Mouse (Mus musculus): ENCODE measurements around the gene Timm17b.
"Not testable (repeated sequence)": the region's sequence is repeated elsewhere in the genome, so short reads cannot be mapped to it uniquely, and the experiment has no call there.

The Timm17b gene

DNA sequence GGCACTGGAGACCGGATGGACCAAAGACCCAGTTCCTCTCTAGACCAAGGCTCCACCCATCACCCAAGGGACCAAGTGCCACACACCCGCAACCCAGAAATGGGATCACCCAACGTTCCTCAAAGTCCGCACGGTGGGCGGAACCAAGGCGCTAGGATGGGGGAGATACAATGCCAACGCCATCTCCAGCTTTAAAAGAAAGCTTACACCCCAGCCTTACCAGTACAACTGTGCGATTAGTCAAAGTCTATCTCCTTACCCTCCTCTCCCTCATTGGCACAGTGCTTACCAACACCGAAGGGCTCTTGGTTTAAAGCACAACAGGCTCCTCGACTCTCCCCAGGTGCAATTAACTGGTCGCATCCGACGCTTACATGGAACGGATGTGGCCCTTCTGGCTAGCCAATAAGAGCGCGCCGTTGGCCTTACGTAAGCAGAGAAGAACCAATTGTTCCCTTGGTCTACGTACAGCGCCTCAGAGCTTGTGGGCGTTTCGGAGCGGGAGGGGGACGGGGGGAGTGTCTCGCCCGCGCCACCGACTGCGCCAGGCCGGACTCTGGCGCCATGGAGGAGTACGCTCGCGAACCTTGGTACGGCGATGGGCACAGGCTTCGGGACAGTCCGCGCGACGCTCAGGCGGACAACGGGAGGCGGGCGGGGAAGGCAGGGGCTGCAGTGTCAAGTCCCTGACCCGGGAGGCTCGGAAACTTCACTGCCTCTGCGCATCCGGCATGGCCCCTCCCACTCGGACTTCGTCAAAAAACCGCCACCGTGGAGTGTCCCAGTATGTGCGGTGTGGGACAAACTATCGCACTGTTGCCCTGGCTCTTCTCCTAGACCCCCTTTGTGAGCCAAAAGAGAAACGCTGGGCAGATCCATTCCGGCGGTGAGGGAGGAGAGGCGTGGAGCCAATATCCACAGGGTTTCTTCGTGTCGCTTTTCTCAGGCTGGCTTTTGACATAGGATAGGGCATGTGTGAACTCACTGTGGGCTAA, at the start of gene Timm17b, which contains the start of gene Pqbp1:
Gene Timm17b (plus strand): TSS at position 478 of the 995 bp plus-strand sequence.
Gene Pqbp1 (minus strand): TSS at position 390 of the 995 bp plus-strand sequence.
- peak; percentile 96 for DNase-seq (ENCODE audit: low spot score)

DNA sequence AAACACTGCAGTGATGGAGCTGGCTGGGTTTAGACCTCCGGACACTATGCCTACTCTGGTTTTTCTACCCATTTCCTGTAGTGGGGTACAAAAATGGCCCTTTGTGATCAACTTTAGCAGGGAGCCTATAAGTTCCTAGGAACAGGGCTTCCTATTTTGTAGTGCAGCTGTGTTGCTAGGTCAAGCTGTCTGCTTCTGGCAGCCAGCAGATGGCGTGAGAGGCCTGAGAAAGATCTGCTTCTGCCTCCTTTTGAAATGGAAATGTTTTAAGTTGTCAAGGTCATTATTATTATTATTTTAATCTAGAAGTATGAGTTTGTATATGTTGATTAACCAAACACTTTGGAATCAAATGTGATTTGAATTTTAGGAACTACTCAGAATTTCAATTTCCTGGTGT, 44.6 kb upstream of the Timm17b start:
- peak; percentile 33 for DNase-seq (ENCODE audit: low spot score)

DNA sequence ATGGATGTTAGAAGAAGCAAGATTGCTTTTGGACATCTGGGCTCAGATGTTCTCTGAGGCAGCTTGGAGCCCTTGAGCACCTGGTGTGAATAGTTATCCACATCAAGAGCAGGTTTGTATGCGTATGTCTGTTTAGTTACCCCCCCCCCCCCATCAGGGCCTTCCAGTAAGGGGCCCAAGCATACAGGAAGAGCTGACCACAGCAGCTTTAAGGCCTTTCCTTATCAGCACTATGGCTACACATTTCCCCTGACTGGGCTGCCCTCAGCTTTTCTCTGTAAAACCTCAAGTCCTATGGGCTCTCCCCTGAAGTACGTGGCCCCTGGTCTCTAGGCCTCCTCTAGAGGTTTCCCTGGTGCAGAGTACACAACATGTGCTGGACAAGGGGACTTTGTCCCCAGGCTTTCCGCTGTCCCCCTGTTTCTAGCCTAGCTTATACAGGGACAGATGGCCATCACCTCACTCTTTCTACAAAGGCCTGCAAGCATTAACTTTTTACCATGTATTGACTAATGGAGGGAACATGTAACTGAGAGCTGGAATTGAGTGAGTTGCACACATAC, 39.9 kb upstream of the Timm17b start:
- DNase-seq (ENCODE audit: low spot score) = no peak

DNA sequence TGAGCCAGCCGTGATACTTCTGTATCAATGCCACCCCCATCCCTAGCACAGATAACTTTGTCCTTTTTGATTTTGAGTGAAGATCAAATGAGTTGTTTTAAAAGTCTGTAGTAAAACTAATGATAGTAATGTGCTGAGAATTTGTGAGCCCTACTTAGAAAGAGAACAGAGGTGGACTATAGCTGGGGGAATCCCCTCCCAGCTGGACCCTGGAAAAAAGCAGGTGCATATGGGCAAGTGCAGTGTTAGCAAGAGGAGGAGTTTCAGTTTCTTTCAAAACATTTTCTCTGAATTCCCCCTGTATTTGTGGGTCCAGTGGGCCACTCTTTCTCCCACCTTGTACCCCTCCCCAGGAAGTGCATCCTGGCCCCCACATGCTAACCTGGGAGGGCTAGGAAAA, 36.0 kb upstream of the Timm17b start:
- DNase-seq (ENCODE audit: low spot score) = no peak

DNA sequence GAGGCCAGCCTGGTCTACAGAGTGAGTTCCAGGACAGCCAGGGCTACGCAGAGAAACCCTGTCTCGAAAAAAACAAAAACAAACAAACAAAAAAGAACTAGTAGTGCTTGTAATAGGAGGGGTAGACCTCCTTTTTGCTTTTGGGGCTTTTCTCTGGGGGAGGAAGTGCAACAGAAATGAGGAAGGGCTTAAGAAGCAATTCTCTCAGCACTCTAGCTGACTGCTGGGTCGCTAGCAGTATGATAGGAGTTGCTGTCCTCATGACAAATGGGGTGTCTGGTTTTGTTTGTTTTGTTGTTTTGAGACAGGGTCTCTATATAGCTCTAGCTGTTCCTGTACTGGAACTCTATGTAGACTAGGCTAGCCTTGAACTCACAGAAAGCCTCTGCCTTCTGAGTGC, 34.6 kb upstream of the Timm17b start:
- no peak for DNase-seq (ENCODE audit: low spot score)

DNA sequence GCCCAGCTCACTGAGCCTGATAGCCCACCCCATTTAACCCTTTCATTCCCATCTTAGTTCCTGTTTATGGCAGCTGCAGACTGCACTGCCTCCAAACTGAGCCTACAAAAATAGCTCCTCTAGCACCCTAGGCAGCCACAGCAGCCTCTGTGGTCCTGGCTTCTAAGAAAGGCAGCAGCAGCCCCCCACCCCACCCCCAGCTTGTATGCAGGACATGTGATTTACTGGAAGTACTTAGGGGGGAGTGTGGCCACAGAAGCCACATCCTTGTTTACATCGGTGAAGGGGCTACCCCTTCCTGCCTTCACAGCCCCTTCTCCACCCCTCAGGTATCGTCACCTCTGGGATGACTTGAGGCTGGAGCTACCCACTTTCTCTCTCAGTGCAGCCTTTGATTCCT, 33.8 kb upstream of the Timm17b start:
- no peak for DNase-seq (ENCODE audit: low spot score)

DNA sequence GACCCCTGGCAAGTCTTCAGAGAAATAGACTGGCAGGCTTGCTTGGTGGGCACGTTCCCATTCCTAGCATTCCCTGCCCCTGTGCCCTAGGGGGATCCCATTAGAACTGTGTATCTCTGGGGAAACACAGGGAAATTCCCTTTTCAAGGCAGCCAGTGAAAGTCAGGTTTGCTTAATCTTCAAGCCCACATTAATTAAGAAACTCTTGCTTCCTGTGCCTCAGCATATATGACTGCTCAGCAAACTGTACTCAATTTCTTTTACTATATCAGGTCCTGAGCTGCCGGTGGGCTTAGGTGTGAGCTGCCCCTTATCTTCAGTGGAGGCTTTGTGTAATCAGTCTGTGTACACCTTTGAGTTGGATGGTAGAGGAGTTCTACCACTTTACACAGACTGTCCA, 33.4 kb upstream of the Timm17b start:
- DNase-seq (ENCODE audit: low spot score) = no peak

DNA sequence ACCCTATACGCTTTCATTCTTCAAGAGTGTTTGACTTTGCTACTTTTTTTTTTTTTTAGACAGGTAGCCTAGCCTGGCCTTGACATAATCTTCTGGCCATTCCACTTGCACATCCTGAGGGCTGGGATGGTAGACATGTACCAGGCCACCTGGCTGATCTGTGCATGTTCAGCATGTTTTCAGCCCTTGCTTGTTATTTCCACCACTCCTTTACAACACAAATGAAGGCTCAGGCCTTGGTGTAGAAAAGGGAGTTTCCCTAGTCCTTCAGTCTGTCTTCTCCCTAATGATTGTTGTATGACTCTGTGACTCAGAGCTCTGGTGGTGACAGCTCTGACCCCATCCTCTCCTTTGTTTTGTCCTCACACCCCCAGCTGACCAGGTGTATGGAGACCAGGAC, 32.0 kb upstream of the Timm17b start:
- no peak for DNase-seq (ENCODE audit: low spot score)

DNA sequence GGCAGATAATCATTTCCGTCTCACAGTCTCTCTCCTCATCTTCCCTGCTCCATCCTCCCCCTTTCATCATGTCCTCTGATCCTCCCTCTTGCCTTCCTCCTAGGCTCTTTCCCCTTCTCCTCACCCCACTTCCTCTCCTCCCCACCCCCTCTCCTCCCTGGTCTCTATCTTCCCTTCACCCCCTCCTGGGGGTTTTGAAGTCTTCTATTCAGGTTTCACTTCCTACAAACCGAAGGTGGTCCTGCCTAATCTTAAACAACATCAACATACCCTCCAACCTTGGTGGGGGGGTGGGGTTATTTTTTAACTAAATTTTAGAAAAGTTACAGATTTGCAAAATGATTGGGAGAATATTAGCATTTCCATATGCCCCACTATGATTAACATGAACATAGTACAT, 30.7 kb upstream of the Timm17b start:
- no peak for DNase-seq (ENCODE audit: low spot score)

DNA sequence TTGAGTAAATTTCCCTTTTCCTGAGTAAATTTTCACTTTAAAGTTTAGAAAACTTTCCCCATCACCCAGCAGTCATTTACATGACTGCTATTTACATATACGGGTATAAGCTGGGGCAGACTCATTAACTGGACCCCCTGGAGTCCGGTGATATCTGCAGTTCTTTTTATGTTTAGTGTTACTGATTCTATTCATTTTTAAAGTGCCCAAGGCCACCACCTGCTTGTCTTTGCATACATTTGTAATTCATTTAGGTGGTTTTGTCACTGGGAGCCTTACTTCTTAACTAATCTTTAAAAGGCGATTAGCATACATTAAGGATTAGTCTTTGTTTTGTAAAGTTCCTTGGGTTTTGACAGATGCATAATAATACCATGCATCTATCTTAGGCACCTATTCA, 29.3 kb upstream of the Timm17b start:
- no peak for DNase-seq (ENCODE audit: low spot score)

DNA sequence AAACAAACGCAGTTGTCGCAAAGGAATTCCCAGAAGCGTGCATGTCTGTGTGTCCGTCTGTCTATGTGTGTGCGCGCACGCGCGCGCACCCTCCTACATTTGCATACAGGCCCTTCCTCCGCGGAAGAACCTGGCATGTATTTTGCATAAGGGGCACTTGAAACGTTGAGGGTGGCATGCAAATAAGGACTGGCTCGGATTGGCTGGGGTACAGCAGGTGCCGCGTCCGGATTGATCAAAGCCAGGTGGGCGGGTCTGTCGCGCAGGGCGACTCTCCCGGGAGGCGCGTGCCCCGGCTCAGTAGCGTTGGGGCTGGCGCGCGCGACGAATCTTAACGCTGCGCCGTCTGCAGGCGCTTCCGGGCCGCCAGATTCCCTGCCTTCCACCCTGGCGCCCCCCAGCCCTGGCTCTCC, 21.1 kb upstream of the Timm17b start, which contains the start of gene Pim2:
Gene Pim2 (plus strand): TSS at position 256 of the 413 bp plus-strand sequence.
- DNase-seq (ENCODE audit: low spot score) = peak; percentile 87

DNA sequence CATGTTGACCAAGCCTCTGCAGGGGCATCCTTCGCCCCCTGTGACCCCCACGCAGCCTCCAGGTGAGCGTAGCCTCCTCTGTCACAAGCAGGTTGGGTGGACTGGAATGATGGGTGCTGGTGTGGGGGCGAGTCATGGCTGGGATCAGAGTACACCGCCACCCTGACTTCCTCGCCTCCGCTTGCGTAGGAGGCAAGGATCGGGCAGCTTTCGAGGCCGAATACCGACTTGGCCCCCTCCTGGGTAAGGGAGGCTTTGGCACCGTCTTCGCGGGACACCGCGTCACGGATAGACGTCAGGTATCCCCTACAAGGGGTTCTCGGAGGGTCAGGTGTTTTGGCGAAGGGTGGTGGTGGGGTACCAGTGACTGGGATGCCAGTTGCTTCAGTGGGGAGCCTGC, 20.7 kb upstream of the Timm17b start:
- DNase-seq (ENCODE audit: low spot score) = no peak

DNA sequence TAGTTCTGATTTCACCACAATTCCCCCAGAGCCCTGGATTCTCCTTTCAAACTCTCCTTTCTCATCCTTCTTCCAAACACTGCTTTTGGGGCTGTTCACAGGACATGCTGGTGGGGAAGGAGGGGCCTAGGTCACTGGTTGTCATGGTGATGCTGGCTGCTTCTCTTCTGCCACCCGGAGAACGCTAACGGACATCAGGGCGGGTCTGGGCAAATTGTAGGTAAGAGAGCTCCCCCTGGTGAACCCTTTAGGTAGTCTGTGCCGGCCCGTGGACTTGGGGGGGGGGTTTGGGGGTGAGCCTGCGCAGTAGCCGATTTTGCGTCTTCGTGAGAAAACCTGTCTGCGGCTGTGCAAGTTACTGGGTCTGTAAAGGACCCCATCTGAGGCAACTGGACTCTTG, 19.3 kb upstream of the Timm17b start:
- peak; percentile 84 for DNase-seq (ENCODE audit: low spot score)

DNA sequence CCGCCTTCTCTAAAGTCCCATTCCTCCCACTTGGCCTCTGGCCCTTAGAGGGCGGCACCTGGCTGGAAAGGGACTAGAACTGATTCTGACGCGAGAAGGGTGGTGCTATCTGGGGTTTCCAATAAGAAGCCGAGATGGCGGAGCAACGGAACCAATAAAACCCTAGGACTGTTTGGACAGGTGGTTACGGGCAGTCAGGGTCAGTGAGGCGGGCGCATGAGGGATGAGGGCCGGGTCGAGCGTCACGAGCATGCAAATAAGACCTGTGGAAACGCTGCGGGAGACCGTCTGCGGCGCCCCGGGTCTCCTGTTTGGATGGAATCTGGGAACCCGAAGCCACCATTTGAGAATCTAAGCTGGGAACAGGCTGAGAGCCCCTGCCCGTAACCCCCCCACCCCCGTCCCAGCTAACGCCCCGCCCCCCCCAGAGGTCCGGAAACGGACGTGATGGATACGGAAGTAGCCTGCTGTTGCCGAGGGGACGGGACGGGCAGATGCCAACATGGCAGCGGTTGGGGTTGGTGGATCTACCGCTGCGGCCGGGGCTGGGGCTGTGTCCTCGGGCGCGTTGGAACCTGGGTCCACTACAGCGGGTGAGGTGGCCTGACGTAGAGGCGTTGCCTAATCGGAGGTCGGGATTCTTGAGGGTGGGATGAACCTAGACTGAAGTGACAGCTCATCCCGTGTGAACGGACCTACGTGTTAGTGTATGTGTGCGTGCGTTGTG, 15.2 kb upstream of the Timm17b start, which contains the start of gene Slc35a2:
Gene Slc35a2 (plus strand): TSS at position 188 of the 727 bp plus-strand sequence.
- peak; percentile 89 for DNase-seq (ENCODE audit: low spot score)

DNA sequence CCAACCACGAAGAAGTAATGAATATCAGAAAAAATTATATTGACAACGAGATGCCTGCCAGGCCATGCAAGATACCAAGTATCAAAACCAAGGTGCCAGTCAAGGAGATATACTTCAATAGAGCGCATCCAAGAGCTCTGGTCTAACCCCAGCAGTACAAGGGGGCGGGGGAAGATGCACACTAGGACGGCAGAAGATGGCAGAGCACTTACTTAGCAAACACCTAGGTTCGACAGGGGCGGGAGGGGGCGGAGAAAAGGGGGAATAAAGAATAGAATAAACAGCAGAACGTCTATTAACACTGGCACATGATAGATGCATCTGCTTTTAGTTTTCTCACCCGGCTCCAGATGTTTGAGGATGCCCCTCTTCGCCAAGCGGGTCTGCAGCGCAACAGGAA, 946 bp upstream of the Timm17b start:
- no peak for DNase-seq (ENCODE audit: low spot score)

DNA sequence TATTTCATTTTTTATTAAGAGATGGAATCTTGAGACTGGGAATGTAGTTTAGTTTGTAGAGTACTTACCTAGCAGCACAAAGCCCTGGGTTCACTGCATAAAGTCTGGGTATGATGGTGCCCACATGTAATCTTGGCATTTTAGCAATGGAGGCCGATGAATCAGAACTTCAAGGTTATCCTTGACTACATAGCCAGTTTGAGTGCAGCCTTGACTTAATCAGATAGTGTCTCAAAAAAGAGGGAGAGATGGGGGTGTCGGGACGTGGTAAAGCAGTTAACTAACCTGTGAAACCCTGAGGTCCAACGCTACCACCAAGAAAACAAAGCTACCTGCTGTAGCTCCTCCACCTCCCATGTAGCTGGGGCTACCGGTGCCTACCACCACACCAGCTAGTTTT, 5.3 kb downstream of the Timm17b start:
- DNase-seq (ENCODE audit: low spot score) = no peak

DNA sequence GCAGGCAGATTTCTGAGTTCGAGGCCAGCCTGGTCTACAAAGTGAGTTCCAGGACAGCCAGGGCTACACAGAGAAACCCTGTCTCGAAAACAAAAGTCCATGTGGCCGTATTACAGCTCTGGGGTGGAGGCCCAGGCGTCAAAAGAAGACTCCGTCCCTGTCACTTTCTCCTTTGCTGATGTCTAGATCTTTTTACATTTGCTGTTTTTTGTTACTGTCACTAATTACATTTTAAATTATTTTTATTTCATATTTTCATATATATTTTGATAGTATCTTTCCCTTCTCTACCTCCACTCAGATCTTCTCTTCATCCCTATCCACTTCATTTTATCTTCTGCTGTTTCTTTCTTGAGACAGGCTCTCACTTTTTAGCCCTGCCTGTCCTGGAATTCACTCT, 8.6 kb downstream of the Timm17b start, which contains the start of gene Gm10491:
Gene Gm10491 (minus strand): TSS at position 101 of the 400 bp plus-strand sequence.
- no peak for DNase-seq (ENCODE audit: low spot score)

DNA sequence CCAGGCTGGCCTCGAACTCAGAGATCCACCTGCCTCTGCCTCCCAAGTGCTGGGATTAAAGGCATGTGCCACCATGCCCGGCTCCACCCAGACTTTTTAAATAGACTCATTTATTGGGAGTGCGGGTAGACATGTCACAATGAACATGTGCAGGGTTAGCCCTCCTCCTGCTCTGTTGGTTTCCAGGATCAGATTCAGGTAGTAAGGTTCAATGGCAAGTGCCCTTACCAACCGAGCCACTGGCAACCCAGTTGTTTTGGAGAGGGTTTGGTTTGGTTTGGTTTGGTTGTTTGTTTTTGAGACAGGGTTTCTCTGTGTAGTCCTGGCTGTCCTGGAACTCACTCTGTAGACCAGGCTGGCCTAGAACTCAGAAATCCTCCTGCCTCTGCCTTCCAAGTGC, 10.1 kb downstream of the Timm17b start, which contains the start of gene Gm10490:
Gene Gm10490 (plus strand): TSS at position 301 of the 400 bp plus-strand sequence.
- not testable (repeated sequence) for DNase-seq (ENCODE audit: low spot score)

DNA sequence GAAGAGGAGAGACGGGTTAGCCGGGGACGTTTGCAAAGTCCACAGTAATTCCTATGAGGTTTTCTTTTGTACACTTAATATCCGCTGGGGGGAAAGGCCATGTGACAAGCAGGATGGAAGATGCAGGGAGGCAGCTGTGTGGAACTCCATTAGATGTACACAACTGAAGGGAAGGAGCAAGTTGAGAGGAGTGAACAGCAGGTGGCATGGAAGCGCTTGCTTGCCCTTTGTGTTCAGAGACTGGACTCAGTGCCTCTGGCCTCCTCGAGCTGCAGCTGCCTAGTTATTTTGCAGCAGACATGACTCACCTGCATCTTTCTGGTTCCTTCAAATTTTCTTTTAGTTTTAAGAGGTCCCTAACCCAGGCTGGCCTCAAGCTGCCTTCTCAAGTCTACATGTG, 11.3 kb downstream of the Timm17b start:
- DNase-seq (ENCODE audit: low spot score) = no peak

DNA sequence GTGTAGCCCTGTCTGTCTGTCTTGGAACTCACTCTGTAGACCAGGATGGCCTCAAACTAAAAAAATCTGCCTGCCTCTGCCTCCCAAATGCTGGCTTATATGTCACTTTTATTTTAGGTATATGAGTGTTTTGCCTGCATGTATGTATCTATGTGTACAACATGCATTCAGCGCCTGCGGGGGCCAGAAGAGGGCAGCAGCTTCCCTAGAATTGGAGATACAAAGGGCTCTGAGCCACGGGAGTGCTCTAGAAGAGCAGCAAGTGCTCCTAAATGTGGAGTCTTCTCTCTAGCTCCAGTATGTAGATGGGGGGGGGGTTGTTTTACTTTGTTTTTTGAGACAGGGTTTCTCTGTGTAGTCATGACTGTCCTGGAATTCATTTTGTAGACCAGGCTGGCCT, 16.5 kb downstream of the Timm17b start:
- not testable (repeated sequence) for DNase-seq (ENCODE audit: low spot score)

DNA sequence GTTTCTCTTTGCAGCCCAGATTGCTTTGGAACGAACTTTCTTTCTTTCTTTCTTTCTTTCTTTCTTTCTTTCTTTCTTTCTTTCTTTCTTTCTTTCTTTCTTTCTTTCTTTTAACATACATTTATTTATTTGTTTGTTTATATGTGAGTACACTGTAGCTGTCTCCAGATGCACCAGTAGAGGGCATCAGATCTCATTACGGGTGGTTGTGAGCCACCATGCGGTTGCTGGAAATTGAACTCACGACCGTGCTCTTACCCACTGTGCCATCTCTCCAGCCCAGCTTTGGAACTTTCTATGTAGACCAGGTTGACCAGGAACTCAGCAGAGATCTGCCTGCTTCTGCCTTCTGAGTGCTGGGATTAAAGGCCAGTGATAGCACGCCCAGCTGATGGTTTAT, 18.8 kb downstream of the Timm17b start:
- not testable (repeated sequence) for DNase-seq (ENCODE audit: low spot score)
